Comparison of ENCODE assay signal across 20 mouse cellular contexts in genomic region chr2:167132041-167132440, GRCm38 (mm10).
"Had no signal": no experiment of that assay in that cellular context is flagged by ENCODE, and none has a peak within 500 bp of the region (broad histone marks: within the 10 kb centered on the region; RNA-seq: fewer than 3 reads in every experiment).

No protein-coding gene starts in this region.

- H3K4me2 ChIP-seq: limb, embryonic 13.5 days; liver, embryonic 12.5 days; liver, embryonic 15.5 days; lung, embryonic 15.5 days; midbrain, embryonic 13.5 days; neural tube, embryonic 13.5 days; stomach, embryonic 15.5 days had no signal

- H3K27ac ChIP-seq: limb, embryonic 10.5 days; limb, embryonic 13.5 days; liver, embryonic 12.5 days; liver, embryonic 15.5 days; lung, embryonic 15.5 days; midbrain, embryonic 13.5 days; neural tube, embryonic 13.5 days; stomach, embryonic 15.5 days had no signal

- ATAC-seq: liver, embryonic 12.5 days; midbrain, embryonic 13.5 days had no signal

- DNase-seq: kidney, adult 11 months; kidney, adult 8-10 months; kidney, postnatal 25 days; layer of hippocampus, postnatal 36 days; liver; lung, adult 18-20 months; lung, postnatal 10 days; lung, postnatal 4 days; retina, postnatal 1 day; right cerebral cortex, postnatal 25 days; spleen, adult 18-20 months; thymus, postnatal 25 days had no signal

- H3K9me3 ChIP-seq: limb, embryonic 10.5 days; liver, embryonic 12.5 days; liver, embryonic 15.5 days; lung, embryonic 15.5 days; midbrain, embryonic 13.5 days; neural tube, embryonic 13.5 days; stomach, embryonic 15.5 days had no signal

- H3K9ac ChIP-seq: limb, embryonic 13.5 days; liver, embryonic 12.5 days; liver, embryonic 15.5 days; lung, embryonic 15.5 days; midbrain, embryonic 13.5 days; neural tube, embryonic 13.5 days; stomach, embryonic 15.5 days had no signal

- H3K4me3 ChIP-seq: limb, embryonic 10.5 days; limb, embryonic 13.5 days; liver, embryonic 12.5 days; liver, embryonic 15.5 days; lung, embryonic 15.5 days; midbrain, embryonic 13.5 days; neural tube, embryonic 13.5 days; stomach, embryonic 15.5 days had no signal

- H3K36me3 ChIP-seq: limb, embryonic 10.5 days; limb, embryonic 13.5 days; liver, embryonic 12.5 days; liver, embryonic 15.5 days; lung, embryonic 15.5 days; midbrain, embryonic 13.5 days; neural tube, embryonic 13.5 days; stomach, embryonic 15.5 days had no signal

- H3K27me3 ChIP-seq: lung, embryonic 15.5 days; midbrain, embryonic 13.5 days; neural tube, embryonic 13.5 days; stomach, embryonic 15.5 days had no signal
